Mouse (Mus musculus) heart, adult 2 months (tissue): Measurements from ENCODE around the gene Errfi1. TPM values are rescaled to one million over a fixed set of nuclear protein-coding genes. Genes with fewer than 3 reads are reported as not detected.
"Not testable (repeated sequence)": the region's sequence is repeated elsewhere in the genome, so short reads cannot be mapped to it uniquely, and the experiment has no call there.

Source experiments
- DNase-seq, 2 experiments: peaks; one replicate each; pipeline ENCODE4 v3.0.0; 2021
- H3K27ac ChIP-seq: fragments of 200-600 bp; 2 replicates; pipeline ENCODE4 v1.8.1; 2022
- H3K27me3 ChIP-seq: fragments of 200-500 bp; 2 replicates; pipeline ENCODE4 v1.6.1; 2012; ENCODE audit warnings: mild to moderate bottlenecking, low read length, inconsistent platforms, mixed read lengths; ENCODE audit not compliant: control insufficient read depth, insufficient read depth
- H3K36me3 ChIP-seq: fragments of 200-500 bp; 2 replicates; pipeline ENCODE4 v1.6.1; 2012; ENCODE audit warnings: low read length, inconsistent platforms; ENCODE audit not compliant: control insufficient read depth, insufficient read depth
- H3K4me1 ChIP-seq: fragments of 200-500 bp; 2 replicates; pipeline ENCODE4 v1.6.1; 2011; ENCODE audit warnings: low read length; ENCODE audit not compliant: control insufficient read depth, insufficient read depth
- H3K4me3 ChIP-seq: fragments of 200-600 bp; 2 replicates; pipeline ENCODE4 v1.8.1; 2022
- H3K79me2 ChIP-seq: fragments of 200-500 bp; replicated peaks from 2 replicates; pipeline ENCODE4 v1.6.1; 2012; ENCODE audit warnings: mild to moderate bottlenecking, inconsistent platforms, low read length, moderate library complexity, mixed read lengths; ENCODE audit not compliant: control insufficient read depth, insufficient read depth
- H3K9ac ChIP-seq: fragments of 200-500 bp; 2 replicates; pipeline ENCODE4 v1.6.1; 2012; ENCODE audit warnings: low read depth, mild to moderate bottlenecking, control low read depth, inconsistent platforms, low read length, mixed read lengths
- CTCF ChIP-seq: fragments of 200-600 bp; IDR thresholded peaks from 2 replicates; pipeline ENCODE4 v1.8.1; 2022; ENCODE audit warnings: antibody characterized with exemption, mild to moderate bottlenecking, moderate library complexity
- EP300 ChIP-seq: fragments of 200-500 bp; IDR thresholded peaks from 2 replicates; pipeline ENCODE4 v1.6.1; 2011; ENCODE audit warnings: low read depth, low read length, control low read depth; ENCODE audit not compliant: insufficient read depth
- POLR2A ChIP-seq: fragments of 200-500 bp; IDR thresholded peaks from 2 replicates; pipeline ENCODE4 v1.6.1; 2011; ENCODE audit warnings: mild to moderate bottlenecking, low read depth, low read length, control low read depth; ENCODE audit not compliant: insufficient read depth
- WGBS: fragments of 180-500 bp; shearing (Covaris S2); methylation state at CpG from one replicate; pipeline ENCODE4 v1.1.7; 2018; 5-methylcytosine and 5-hydroxymethylcytosine counted together
- intact Hi-C: fragments of 180-260 bp; cut with DNase I; formaldehyde crosslinking; loops from one replicate; pipeline ENCODE4 v1.15.1; 2025
- polyA plus RNA-seq: library from polyadenylated mRNA; depleted of rRNA; stranded (reverse); fragments of >200 nt; gene quantifications from 2 replicates; pipeline ENCODE4 v1.2.3, GENCODE M21; 2012
- total RNA-seq, 2 experiments: library from RNA; stranded (reverse); gene quantifications; 2 replicates each; pipeline ENCODE4 v1.2.3; 2021

The Errfi1 gene
- total and polyA plus RNA-seq, 3 experiments, result 21.3 to 44.1 (median 22.1) TPM

GRCm38 (mm10) chr4:150872681-150873080, 19.0 kb downstream of the Errfi1 start:
- no peak for DNase-seq
- WGBS, result 84% methylated on average over 8 of the region's 8 CpGs
- H3K36me3 ChIP-seq, result peaks cover 2% of the 10 kb centered on the region; the same call in 1 of the 2 replicates
- no peaks in the 10 kb centered on the region for H3K79me2 ChIP-seq
- no peak for TF ChIP-seq CTCF
- TF ChIP-seq POLR2A, result no peak
- TF ChIP-seq EP300, result no peak
- intact Hi-C loops, result no loop called here
- no peak overlapping the region for H3K27ac ChIP-seq
- H3K4me1 ChIP-seq, result peaks cover 15% of the 10 kb centered on the region
- H3K9ac ChIP-seq, result no peak overlapping the region
- no peaks in the 10 kb centered on the region for H3K27me3 ChIP-seq
- no peak overlapping the region for H3K4me3 ChIP-seq

- H3K27ac ChIP-seq, intact Hi-C loops: not testable (repeated sequence)
- 52% methylated on average over 4 of the region's 4 CpGs for WGBS
These were observed 20.7 kb downstream of the Errfi1 start for GRCm38 (mm10) chr4:150874416-150874815.

GRCm38 (mm10) chr4:150875393-150875792, 21.7 kb downstream of the Errfi1 start:
- no peaks in the 10 kb centered on the region for H3K79me2 ChIP-seq
- H3K27ac ChIP-seq, result no peak overlapping the region
- TF ChIP-seq EP300 (no peak), POLR2A (no peak), CTCF (no peak)
- H3K4me3 ChIP-seq, result no peak overlapping the region
- H3K9ac ChIP-seq, result no peak overlapping the region
- H3K27me3 ChIP-seq, result no peaks in the 10 kb centered on the region
- no peak for DNase-seq
- 80% methylated on average over 10 of the region's 10 CpGs for WGBS
- H3K4me1 ChIP-seq, result peaks cover 8% of the 10 kb centered on the region
- intact Hi-C loops, result no loop called here
- no peaks in the 10 kb centered on the region for H3K36me3 ChIP-seq

More at GRCm38 (mm10) chr4:150874416-150874815, 20.7 kb downstream of the Errfi1 start:
- not testable (repeated sequence) for DNase-seq, H3K79me2 ChIP-seq, H3K36me3 ChIP-seq, H3K9ac ChIP-seq, H3K4me3 ChIP-seq, H3K27me3 ChIP-seq
- H3K4me1 ChIP-seq, result peaks cover 13% of the 10 kb centered on the region

- 90% methylated on average over 22 of the region's 22 CpGs for WGBS
- no peak overlapping the region for H3K9ac ChIP-seq
- no peak overlapping the region for H3K4me3 ChIP-seq
- intact Hi-C loops, result no loop called here
- TF ChIP-seq CTCF (no peak), EP300 (no peak), POLR2A (no peak)
- no peaks in the 10 kb centered on the region for H3K27me3 ChIP-seq
- H3K79me2 ChIP-seq, result no peaks in the 10 kb centered on the region
- H3K4me1 ChIP-seq, result no peaks in the 10 kb centered on the region
- no peaks in the 10 kb centered on the region for H3K36me3 ChIP-seq
- no peak overlapping the region for H3K27ac ChIP-seq
- no peak for DNase-seq
These were observed 25.9 kb downstream of the Errfi1 start for GRCm38 (mm10) chr4:150879631-150880030.

GRCm38 (mm10) chr4:150880364-150880763, 26.6 kb downstream of the Errfi1 start:
- no peaks in the 10 kb centered on the region for H3K36me3 ChIP-seq
- no peak overlapping the region for H3K9ac ChIP-seq
- no peaks in the 10 kb centered on the region for H3K79me2 ChIP-seq
- intact Hi-C loops, result no loop called here
- no peak for TF ChIP-seq EP300
- TF ChIP-seq POLR2A, result no peak
- TF ChIP-seq CTCF, result no peak
- H3K4me1 ChIP-seq, result no peaks in the 10 kb centered on the region
- H3K4me3 ChIP-seq, result no peak overlapping the region
- H3K27ac ChIP-seq, result no peak overlapping the region
- 84% methylated on average over 5 of the region's 5 CpGs for WGBS
- no peak for DNase-seq
- H3K27me3 ChIP-seq, result no peaks in the 10 kb centered on the region

GRCm38 (mm10) chr4:150882632-150883031, 28.9 kb downstream of the Errfi1 start:
- intact Hi-C loops, result no loop called here
- Histone ChIP-seq H3K9ac (no peak overlapping the region), H3K27me3 (no peaks in the 10 kb centered on the region), H3K79me2 (no peaks in the 10 kb centered on the region), H3K4me3 (no peak overlapping the region), H3K36me3 (no peaks in the 10 kb centered on the region), H3K4me1 (no peaks in the 10 kb centered on the region), H3K27ac (no peak overlapping the region)
- 71% methylated on average over 5 of the region's 5 CpGs for WGBS
- DNase-seq, result no peak
- no peak for TF ChIP-seq POLR2A
- no peak for TF ChIP-seq EP300
- no peak for TF ChIP-seq CTCF
